11 mouse cellular contexts compared by ENCODE assay signal in the genomic region with DNA sequence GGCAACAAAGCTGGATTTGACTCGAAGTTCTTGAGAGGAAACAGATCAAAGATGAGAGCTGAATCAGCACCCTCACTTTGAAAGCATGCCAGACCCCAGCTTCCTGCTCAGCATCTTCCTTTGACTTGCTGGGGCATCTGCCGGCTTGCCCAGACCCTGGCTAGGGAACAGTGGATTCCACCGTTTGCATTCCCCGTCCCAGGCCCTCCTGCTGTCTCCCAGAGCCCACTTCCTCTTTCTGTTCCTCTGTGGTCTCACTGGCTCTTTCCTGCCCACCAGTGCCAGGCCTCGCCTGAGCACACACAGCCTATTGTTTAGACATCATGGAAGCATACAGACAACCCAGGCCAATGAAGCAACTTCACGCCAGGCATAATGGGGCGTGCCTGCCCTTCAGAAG. TPM values are rescaled to one million over a fixed set of nuclear protein-coding genes. Genes with fewer than 3 reads are reported as not detected.
A peak's percentile ranks its signal among the peaks of the same experiment; 100 is the strongest.
DNase-seq lines count a peak whose midpoint lies in the region; ATAC-seq lines count a peak whose summit lies in the region.
"Had no signal": no experiment of that assay in that cellular context is flagged by ENCODE, and none has a peak within 500 bp of the region (broad histone marks: within the 10 kb centered on the region; RNA-seq: fewer than 3 reads in every experiment).

No protein-coding gene starts in this region.

- no peak overlapping the region for H3K4me2 ChIP-seq in hindbrain, embryonic 13.5 days
- H3K4me2 ChIP-seq: embryonic facial prominence, embryonic 12.5 days; hindbrain, embryonic 14.5 days had no signal

- no peaks in the 10 kb centered on the region for H3K9me3 ChIP-seq in hindbrain, embryonic 10.5 days
- H3K9me3 ChIP-seq in hindbrain, embryonic 13.5 days: no peaks in the 10 kb centered on the region
- H3K9me3 ChIP-seq: embryonic facial prominence, embryonic 12.5 days had no signal

- no peak for DNase-seq in hindbrain, embryonic 10.5 days (ENCODE audit: low spot score)
- peak; percentile 63 for DNase-seq in retina, postnatal 1 day
- DNase-seq in retina, embryonic 14.5 days (ENCODE audit: low spot score): no peak
- peak; percentile 42 for DNase-seq in induced T-regulatory cell, adult 2 months (ENCODE audit: low read depth)
- DNase-seq in thymus, postnatal 25 days: peak; percentile 29
- no peak for DNase-seq in urinary bladder, postnatal 4 days (ENCODE audit: low spot score in 2 of 2)
- DNase-seq in embryo, embryonic 10.5 days (ENCODE audit: low spot score): no peak
- DNase-seq: adrenal gland, postnatal 25 days had no signal

- H3K9ac ChIP-seq in hindbrain, embryonic 13.5 days: no peak overlapping the region
- H3K9ac ChIP-seq: embryonic facial prominence, embryonic 12.5 days; hindbrain, embryonic 14.5 days had no signal

- WGBS in hindbrain, embryonic 10.5 days: 60% methylated on average over 7 of the region's 7 CpGs
- 51% methylated on average over 7 of the region's 7 CpGs for WGBS in hindbrain, embryonic 13.5 days

- peaks cover 9% of the 10 kb centered on the region for H3K4me1 ChIP-seq in hindbrain, embryonic 10.5 days (replicated peaks)
- H3K4me1 ChIP-seq in hindbrain, embryonic 13.5 days (replicated peaks): peaks cover 3% of the 10 kb centered on the region; the same call in 1 of the 2 replicates

- H3K27ac ChIP-seq in hindbrain, embryonic 10.5 days: 0 out of 2 replicates have a peak overlapping the region, but pooled peaks have one; percentile 19
- no peak overlapping the region for H3K27ac ChIP-seq in hindbrain, embryonic 13.5 days
- H3K27ac ChIP-seq: embryonic facial prominence, embryonic 12.5 days; hindbrain, embryonic 14.5 days had no signal

- no peak overlapping the region for H3K4me3 ChIP-seq in hindbrain, embryonic 10.5 days
- H3K4me3 ChIP-seq in hindbrain, embryonic 13.5 days: no peak overlapping the region
- H3K4me3 ChIP-seq: embryonic facial prominence, embryonic 12.5 days had no signal

- H3K27me3 ChIP-seq in hindbrain, embryonic 10.5 days (ENCODE audit: insufficient read depth, poor library complexity, severe bottlenecking): no peaks in the 10 kb centered on the region
- H3K27me3 ChIP-seq in hindbrain, embryonic 13.5 days: no peaks in the 10 kb centered on the region
- H3K27me3 ChIP-seq: embryonic facial prominence, embryonic 12.5 days had no signal

- peaks cover 19% of the 10 kb centered on the region for H3K36me3 ChIP-seq in hindbrain, embryonic 10.5 days
- no peaks in the 10 kb centered on the region for H3K36me3 ChIP-seq in hindbrain, embryonic 13.5 days

- no peak for ATAC-seq in hindbrain, embryonic 13.5 days (ENCODE audit: low FRiP score)

RNA-seq across cellular contexts. Expression of gene Serpinf1, which starts 7.4 kb away (rescaled TPM):
- polyA plus RNA-seq in hindbrain, embryonic 10.5 days (2016; fragmentation: Nextera tagmentation; extraction: Ambion mirVana): 95.3 and 106 TPM in 2 replicates
- polyA plus RNA-seq in hindbrain, embryonic 13.5 days (2015; fragmentation: Nextera tagmentation; extraction: Ambion mirVana): 55.4 and 63.1 TPM in 2 replicates

RNA-seq across cellular contexts. Expression of gene Serpinf2, which starts 24.3 kb away (rescaled TPM):
- 0.07 TPM in 1 of 2 replicates, not detected in the other for polyA plus RNA-seq in hindbrain, embryonic 10.5 days (2016; fragmentation: Nextera tagmentation; extraction: Ambion mirVana)
- 0.12 TPM in 1 of 2 replicates, not detected in the other for polyA plus RNA-seq in hindbrain, embryonic 13.5 days (2015; fragmentation: Nextera tagmentation; extraction: Ambion mirVana)
- polyA plus RNA-seq: hindbrain, embryonic 14.5 days had no signal

RNA-seq across cellular contexts. Expression of gene Wdr81, which starts 39.4 kb away (rescaled TPM):
- polyA plus RNA-seq in hindbrain, embryonic 10.5 days (2016; fragmentation: Nextera tagmentation; extraction: Ambion mirVana): 7.7 and 8.6 TPM in 2 replicates
- polyA plus RNA-seq in hindbrain, embryonic 13.5 days (2015; fragmentation: Nextera tagmentation; extraction: Ambion mirVana): 6.2 and 7.1 TPM in 2 replicates

RNA-seq across cellular contexts. Expression of gene Tlcd2, which starts 46.4 kb away (rescaled TPM):
- polyA plus RNA-seq in hindbrain, embryonic 10.5 days (2016; fragmentation: Nextera tagmentation; extraction: Ambion mirVana): 11.7 and 12.4 TPM in 2 replicates
- 2.7 and 3.4 TPM in 2 replicates for polyA plus RNA-seq in hindbrain, embryonic 13.5 days (2015; fragmentation: Nextera tagmentation; extraction: Ambion mirVana)

Comparison
In these comparisons a context has a peak if more than half of its experiments do, and no peak if none do; other contexts are left out.
1. DNase-seq: peak in retina, postnatal 1 day (single experiment), induced T-regulatory cell, adult 2 months (single experiment) and thymus, postnatal 25 days (single experiment); none in hindbrain, embryonic 10.5 days (single experiment), retina, embryonic 14.5 days (single experiment), urinary bladder, postnatal 4 days (0 of 2) and embryo, embryonic 10.5 days (single experiment).